Mouse (Mus musculus) hematopoietic stem cell, adult 5-6 weeks (primary cell): ENCODE measurements around the gene Erp27. TPM values are rescaled to one million over a fixed set of nuclear protein-coding genes. Genes with fewer than 3 reads are reported as not detected.
A peak's percentile ranks its signal among the peaks of the same experiment; 100 is the strongest.
"Not testable (repeated sequence)": the region's sequence is repeated elsewhere in the genome, so short reads cannot be mapped to it uniquely, and the experiment has no call there.

Experiments
- ATAC-seq, 2 experiments: fragments of 125-278 bp in 1 of 2; replicated peaks in 1 of 2; 2 replicates each; pipeline ENCODE4 v1.8.0; 2016 to 2017; ENCODE audit warnings: inconsistent platforms in 2 of 2, mild to moderate bottlenecking in 2 of 2, moderate number of reproducible peaks in 2 of 2, low read depth in 1 of 2, moderate TSS enrichment in 1 of 2; ENCODE audit not compliant: low FRiP score in 2 of 2, poor library complexity in 2 of 2, severe bottlenecking in 2 of 2, insufficient read depth in 1 of 2, low TSS enrichment in 1 of 2
- total RNA-seq: library from RNA; stranded (forward); fragments of 172-1452, 232-1000 nt; gene quantifications from 2 replicates; pipeline ENCODE4 v1.2.3, GENCODE M21; 2017

Gene Erp27
- total RNA-seq, 1 experiment from 2014 or later, result not detected

DNA sequence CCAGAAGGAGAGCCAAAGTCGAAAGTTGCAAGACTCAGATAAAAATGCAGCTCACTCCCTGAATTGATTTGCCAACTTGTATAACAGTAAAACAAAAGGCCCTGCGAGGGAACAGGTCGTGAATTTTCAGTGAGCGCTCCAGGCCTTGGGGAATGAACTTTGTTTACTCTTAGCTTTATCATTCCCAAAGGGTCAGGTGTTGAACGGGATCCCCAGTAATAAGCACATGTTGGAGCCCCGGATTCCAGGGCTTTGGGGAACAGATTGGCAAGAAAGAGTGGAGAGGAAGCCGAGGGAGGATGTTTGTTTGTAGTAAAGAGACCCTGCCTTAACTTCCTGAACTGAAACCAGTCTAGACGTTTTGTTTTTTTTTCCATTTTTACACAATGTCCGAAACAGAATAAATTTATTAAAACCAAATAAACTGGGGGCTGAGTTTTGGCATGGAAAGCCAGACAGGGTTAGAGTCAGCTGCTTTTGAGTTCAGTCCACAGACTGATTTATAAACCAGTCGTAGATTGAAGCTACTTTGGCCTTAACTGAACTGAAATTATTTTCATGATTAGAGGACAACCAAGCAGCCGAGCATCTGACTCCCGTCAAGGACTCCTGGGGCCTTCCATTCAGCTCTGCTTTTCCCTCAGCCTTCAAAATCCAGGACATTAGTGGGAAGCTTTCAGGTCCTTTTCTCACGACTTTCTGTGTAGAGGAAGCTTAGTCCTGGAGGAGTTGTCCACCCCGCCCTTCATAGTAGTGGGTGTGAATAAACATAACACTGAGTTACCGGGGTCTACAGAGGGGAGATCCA lies 27.2 kb downstream of the Erp27 start:
- no peak for ATAC-seq

GRCm38 (mm10) chr6:136892002-136892401 lies 30.0 kb downstream of the Erp27 start:
- no peak for ATAC-seq

GRCm38 (mm10) chr6:136889554-136889953 lies 32.4 kb downstream of the Erp27 start:
- ATAC-seq, result no peak

DNA sequence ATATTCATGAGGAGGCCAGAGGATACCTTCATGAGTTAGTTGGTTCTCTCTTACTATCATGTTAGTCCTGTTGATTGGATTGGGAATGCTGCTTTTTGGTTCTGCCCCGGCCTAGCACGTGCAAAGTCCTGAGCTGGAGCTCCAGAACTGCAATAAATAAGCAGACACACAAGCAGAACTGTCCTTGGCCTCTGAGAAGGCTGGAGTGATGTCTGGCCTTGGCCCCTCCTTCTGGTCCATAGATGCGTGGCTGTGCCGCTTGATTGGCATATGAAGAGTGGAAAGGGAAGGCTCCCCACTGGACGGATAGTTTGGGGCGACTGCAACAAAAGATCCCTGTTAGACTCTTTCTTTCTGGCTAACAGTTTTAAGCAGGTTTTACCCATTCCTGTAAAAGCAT lies 32.9 kb downstream of the Erp27 start:
- ATAC-seq, result no peak

DNA sequence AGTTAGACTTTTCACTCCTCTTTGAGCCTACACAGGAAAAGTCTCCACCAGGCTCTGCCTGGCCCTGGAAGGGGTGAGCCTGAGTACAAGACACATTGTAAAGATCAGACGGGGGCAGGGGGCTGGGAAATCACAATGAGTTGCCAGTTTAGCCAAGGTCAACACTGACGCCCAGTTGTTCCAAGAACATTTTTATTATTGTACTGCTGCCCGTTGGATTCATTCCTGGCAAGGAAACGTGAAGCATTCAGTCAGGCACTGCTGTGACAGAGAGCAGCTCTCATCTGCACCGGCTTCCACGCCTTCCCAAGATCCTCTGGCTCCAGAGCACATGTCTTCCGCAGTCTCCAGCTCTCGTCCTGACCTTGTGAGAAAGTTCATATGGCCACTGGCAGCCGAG lies 34.1 kb downstream of the Erp27 start:
- no peak for ATAC-seq

DNA sequence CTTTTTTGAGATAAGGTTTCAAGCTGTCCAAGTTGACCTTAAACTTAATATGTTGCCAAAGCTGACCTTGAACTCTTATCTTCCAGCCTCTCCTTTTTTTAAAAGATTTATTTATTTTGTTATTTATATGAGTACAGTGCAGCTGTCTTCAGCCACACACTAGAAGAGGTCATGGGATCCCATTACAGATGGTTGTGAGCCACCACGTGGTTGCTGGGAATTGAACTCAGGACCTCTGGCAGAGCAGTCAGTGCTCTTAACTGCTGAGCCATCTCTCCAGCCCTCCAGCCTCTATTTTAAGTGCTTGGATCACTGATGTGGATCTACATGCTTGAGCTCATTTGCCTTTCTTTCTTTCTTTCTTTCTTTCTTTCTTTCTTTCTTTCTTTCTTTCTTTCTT lies 37.2 kb downstream of the Erp27 start:
- not testable (repeated sequence) for ATAC-seq

DNA sequence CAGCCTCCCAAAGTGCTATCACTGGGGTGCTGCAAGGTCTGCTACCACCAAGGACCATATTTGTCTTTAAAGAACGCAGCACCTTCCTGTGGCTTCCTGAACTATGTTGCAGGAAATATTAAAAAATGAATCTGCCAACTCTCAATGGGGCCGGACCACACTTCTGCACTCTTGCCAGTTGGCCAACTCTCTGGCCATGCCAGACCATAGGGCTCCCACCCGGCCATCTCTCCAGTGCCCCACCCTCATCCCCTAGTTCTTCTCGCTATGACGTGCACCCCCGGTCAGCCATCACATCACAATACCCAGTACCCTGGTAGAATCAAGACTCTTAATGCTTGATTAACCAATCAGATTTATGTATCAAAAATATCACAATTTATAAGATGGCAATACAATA lies 38.0 kb downstream of the Erp27 start:
- ATAC-seq, result no peak

GRCm38 (mm10) chr6:136883431-136883915 lies 38.5 kb downstream of the Erp27 start:
- no peak for ATAC-seq

GRCm38 (mm10) chr6:136881678-136882077 lies 40.3 kb downstream of the Erp27 start:
- no peak for ATAC-seq

DNA sequence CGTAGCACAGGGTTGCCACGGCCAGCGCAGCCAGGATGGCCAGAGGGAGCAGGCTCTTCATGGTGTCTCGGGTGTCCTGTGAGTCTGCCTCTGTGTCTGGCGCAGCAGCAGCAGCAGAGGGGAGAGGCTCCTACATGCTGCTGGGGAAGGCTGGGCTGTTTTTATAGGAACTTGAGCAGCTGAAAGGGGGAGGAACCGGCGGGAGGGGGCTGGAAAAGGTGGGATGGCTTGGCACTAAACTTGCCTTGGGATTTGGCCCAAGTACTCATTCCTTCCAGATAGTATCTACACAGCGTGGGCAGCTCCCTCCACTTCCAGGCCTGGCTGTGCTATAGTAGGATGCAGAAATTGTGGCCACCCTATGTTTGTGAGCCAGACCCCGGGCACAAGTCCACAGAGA lies 46.3 kb downstream of the Erp27 start, which contains the start of gene Mgp:
TSS of gene Mgp (minus strand) at position 154 of the 400 bp plus-strand sequence.
- ATAC-seq, result no peak

DNA sequence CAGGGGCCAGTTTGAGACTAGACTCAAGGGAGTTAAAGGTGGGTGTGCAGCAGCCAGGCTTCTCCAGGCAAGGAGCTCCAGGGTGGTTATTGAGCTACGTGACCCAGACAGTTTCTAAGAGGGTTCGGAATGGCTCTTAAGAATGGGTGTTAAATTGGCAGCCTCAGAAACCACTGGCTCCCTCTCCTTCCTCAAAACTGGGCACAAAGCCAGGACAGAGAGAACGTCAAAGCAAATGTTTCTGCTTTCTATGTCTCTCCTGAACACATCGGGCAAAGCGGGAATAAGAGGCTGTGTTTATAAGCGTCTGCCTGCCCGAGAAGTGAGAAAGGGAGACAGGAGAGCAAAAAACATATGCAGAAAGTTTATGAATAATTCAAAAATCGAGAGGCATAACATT lies 47.4 kb downstream of the Erp27 start:
- ATAC-seq, result peak; percentile 49 to 68

GRCm38 (mm10) chr6:136868921-136869320 lies 53.1 kb downstream of the Erp27 start:
- no peak for ATAC-seq

DNA sequence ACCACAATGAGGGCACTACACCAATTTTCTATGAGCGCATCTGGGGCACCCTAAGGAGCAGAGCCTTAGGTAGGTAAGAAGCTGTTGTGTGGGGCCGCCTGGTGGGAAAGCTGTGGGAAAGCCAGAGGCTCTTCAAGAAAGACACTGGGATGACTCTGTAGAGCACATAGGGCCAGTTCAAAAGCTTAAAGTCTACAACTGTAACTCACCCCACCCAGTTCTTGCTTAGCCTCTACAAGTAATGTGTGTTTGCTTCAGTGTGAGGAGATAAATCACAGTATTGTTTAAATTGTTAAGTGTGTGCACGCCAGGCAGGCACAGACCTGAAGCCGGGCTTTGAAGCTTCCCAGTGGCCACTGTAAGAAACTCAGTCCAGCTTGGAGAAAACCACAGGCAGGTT lies 55.8 kb downstream of the Erp27 start:
- no peak for ATAC-seq

DNA sequence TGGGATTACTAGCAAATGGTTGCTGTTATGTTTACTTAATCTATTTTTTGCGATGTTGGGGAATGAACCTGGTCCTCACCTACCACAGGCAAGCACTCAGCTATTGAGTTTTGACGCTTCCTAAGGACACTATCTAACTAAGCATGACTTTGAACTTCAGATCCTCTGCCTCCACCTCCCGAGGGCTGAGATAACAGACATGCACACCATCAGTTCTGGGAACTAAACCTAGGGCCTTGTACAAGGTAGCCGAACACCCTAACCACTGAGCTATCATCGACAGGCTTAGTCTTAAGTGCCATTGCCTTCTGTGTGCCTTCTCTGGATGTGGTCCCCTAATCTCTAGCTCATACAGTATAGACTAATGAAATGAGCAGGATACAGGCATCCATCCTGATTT lies 56.6 kb downstream of the Erp27 start:
- ATAC-seq, result no peak

GRCm38 (mm10) chr6:136861020-136861419 lies 61.0 kb downstream of the Erp27 start:
- ATAC-seq, result peak; percentile 27 to 54; a peak in 2 of 4 replicates

DNA sequence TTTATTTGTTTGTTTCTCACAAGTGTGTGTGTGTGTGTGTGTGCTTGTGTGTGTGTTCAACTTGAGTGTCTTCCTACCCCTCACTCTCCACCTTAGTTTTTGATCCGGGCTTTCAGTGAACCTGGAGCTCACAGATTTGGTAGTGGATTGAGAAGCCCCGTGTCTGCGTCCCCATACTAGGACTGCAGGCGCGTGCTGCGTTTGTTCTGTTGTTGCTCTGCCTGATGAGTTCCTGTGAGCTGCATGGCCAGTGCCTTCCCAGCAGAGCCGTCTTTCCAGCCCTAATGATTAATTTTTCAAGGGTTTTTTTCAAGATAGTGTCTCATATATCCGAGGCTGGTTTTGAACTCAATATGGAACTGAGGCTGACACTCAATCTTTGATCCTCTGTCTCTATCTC lies 63.6 kb downstream of the Erp27 start:
- ATAC-seq, result no peak

DNA sequence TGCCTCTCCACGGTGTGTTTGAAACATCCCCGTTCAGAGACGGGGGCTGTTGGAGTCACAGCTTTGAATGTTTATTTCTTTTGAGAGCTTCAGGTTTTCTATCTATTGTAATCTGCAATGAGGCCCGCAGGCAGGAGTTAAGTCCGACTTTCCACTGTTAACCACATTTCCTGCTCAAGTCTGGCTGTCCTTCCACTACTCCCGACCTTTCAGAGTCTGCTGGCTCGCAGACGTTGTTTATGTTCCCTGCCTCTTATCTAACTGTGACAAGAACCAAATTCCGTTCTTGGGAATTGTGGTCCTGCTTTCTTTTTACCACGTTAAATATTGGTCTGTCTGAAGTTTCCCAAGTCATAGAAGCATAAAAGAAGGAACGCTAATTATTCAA lies 64.1 kb downstream of the Erp27 start:
- peak; percentile 6 to 12; a peak in 2 of 4 replicates for ATAC-seq
